Mouse (Mus musculus) olfactory bulb, adult 2 months (tissue): ENCODE measurements around the gene Cpd.

Source experiments
- CTCF ChIP-seq: fragments of 200-500 bp; IDR thresholded peaks from 2 replicates; pipeline ENCODE4 v1.5.1; 2012; ENCODE audit warnings: low read depth, mild to moderate bottlenecking, low read length, moderate library complexity; ENCODE audit not compliant: insufficient read depth
- POLR2A ChIP-seq: fragments of 200-500 bp; IDR thresholded peaks from 2 replicates; pipeline ENCODE4 v1.6.1; 2012; ENCODE audit warnings: mild to moderate bottlenecking, low read depth, low read length, moderate library complexity; ENCODE audit not compliant: insufficient read depth

- TF ChIP-seq POLR2A (no peak), CTCF (no peak)
These were observed 7.9 kb upstream of the Cpd start for GRCm38 (mm10) chr11:76854475-76855341.
